Mouse (Mus musculus): ENCODE results near the gene Tent2.

GRCm38 (mm10) chr13:93177571-93177970, 14.6 kb downstream of the Tent2 start:
- TF ChIP-seq CTCF (IDR thresholded peaks at IDR 0.05; ENCODE audit: insufficient read depth, low read length) (no peak), POLR2A (IDR thresholded peaks at IDR 0.05; ENCODE audit: borderline replicate concordance, extremely low read depth, low read depth, low read length) (no peak)
